Mouse (Mus musculus): ENCODE measurements around the gene Otp. TPM values are rescaled to one million over a fixed set of nuclear protein-coding genes. Genes with fewer than 3 reads are reported as not detected.

Otp gene
- polyA plus RNA-seq (2012; rRNA removed) (not detected in 2 replicates), polyA plus RNA-seq (2014; fragmentation: Nextera tagmentation; extraction: Ambion mirVana) (not detected in 2 replicates)

DNA sequence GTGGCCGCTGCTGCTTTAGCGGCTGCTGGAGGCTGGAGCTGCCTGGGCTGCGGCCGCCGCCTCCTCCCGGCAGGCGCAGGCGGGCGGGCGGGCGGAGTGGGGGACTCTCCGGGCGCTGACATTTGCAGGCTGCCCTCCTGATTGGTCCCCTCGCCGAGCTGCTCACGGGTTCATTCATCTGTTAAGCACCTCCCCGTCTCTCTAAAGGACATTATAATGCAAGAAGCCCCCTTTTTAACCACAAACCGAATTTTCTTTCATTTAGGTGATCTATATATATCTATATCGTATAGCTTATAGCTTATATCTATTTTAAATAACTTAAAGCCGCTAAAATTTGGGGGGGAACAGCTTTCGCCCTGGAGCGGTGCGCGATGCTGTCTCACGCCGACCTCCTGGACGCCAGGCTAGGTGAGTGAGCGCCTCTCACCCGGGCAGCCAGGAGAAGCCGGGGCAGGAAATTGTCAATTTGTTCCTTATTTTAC lies at the start of gene Otp:
Otp (plus strand) TSS at position 207 of the 485 bp plus-strand sequence.
- Histone ChIP-seq H3K4me3 (ENCODE audit: insufficient read depth in 1 of 2, low read depth in 2 of 2, low read length in 2 of 2) (no peak within 1 kb of the TSS), H3K36me3 (replicated peaks; ENCODE audit: control insufficient read depth, insufficient read depth, low read depth) (no peaks in the 10 kb centered on the region), H3K4me2 (ENCODE audit: low read depth) (no peak within 1 kb of the TSS), H3K27ac (no peak within 1 kb of the TSS), H3K9ac (replicated peaks) (no peak within 1 kb of the TSS), H3K9me3 (ENCODE audit: control insufficient read depth, low read length) (no peaks in the 10 kb centered on the region), H3K27me3 (ENCODE audit: control insufficient read depth, insufficient read depth, low read length) (peaks cover 85% of the 10 kb centered on the region), H3K4me1 (replicated peaks; ENCODE audit: control insufficient read depth in 2 of 2, insufficient read depth in 2 of 2, low read length in 1 of 2) (no peaks in the 10 kb centered on the region)
- no peak for TF ChIP-seq EP300 (IDR thresholded peaks at IDR 0.05; ENCODE audit: low read depth)
- ATAC-seq (ENCODE audit: insufficient read depth) (no peak), DNase-seq (ENCODE audit: low read depth in 3 of 3, low spot score in 3 of 3) (no peak)
- 1% methylated on average over 30 of the region's 30 CpGs for WGBS (ENCODE audit: insufficient replicate concordance)

DNA sequence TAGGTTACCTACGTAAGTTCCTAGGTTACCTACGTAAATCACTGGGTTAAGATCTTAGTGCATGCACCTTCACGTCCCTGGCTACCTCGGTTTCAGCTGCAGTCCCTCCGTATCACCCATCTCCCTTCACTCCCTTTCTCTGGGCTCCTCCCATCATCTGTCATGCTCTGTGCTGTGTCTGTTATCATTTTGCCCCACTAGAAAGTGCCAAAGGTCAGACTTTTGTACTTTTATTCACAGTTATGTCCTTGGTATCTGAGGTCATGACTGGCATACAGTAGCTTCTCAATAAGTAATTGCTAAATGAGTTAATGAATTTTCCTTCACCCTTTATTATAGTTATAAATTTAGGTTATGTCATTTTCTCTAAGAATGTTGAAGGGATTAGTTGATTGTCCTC lies 49.0 kb upstream of the Otp start:
- H3K27ac ChIP-seq, result no peak overlapping the region
- H3K9me3 ChIP-seq (ENCODE audit: control insufficient read depth, low read length), result no peaks in the 10 kb centered on the region
- H3K9ac ChIP-seq (replicated peaks), result no peak overlapping the region
- no peak for ATAC-seq (ENCODE audit: insufficient read depth)
- TF ChIP-seq EP300 (IDR thresholded peaks at IDR 0.05; ENCODE audit: low read depth), result no peak
- no peak for TF ChIP-seq CTCF (IDR thresholded peaks at IDR 0.05; ENCODE audit: low read depth)
- H3K27me3 ChIP-seq (ENCODE audit: control insufficient read depth, insufficient read depth, low read length), result no peaks in the 10 kb centered on the region
- DNase-seq (ENCODE audit: low read depth in 3 of 3, low spot score in 3 of 3), result no peak
- H3K4me1 ChIP-seq (replicated peaks; ENCODE audit: control insufficient read depth in 2 of 2, insufficient read depth in 2 of 2, low read length in 1 of 2), result peaks cover 0 to 4% of the 10 kb centered on the region in 2 experiments; a peak in 2 of 4 replicates
- H3K36me3 ChIP-seq (replicated peaks; ENCODE audit: control insufficient read depth, insufficient read depth, low read depth), result no peaks in the 10 kb centered on the region
- no peak overlapping the region for H3K4me2 ChIP-seq (ENCODE audit: low read depth)
- WGBS (ENCODE audit: insufficient replicate concordance), result 66% methylated on average over 5 of the region's 5 CpGs
- H3K4me3 ChIP-seq (ENCODE audit: insufficient read depth in 1 of 2, low read depth in 2 of 2, low read length in 2 of 2), result no peak overlapping the region

DNA sequence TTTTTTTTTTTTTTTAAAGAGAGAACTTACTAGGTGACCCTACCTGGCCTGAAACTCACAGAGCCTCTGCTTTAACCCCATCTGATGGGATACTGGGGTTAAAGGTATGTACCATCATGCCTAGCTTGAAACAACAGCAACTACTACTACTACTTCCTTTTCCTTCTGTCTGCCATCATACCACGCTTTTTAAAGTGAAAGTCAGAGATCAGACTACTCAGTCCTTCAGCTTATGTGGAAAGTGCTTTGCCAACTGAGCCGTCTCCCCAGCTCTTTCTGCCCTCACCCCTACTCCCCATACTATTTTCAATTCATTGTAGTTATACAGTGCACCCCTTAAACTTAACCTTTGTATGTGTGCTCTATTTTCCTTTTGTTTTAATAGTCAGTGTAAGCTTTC lies 48.4 kb upstream of the Otp start:
- DNase-seq (ENCODE audit: low read depth in 3 of 3, low spot score in 3 of 3) (no peak), ATAC-seq (ENCODE audit: insufficient read depth) (no peak)
- Histone ChIP-seq H3K36me3 (replicated peaks; ENCODE audit: control insufficient read depth, insufficient read depth, low read depth) (no peaks in the 10 kb centered on the region), H3K9me3 (ENCODE audit: control insufficient read depth, low read length) (no peaks in the 10 kb centered on the region), H3K9ac (replicated peaks) (no peak overlapping the region), H3K4me1 (replicated peaks; ENCODE audit: control insufficient read depth in 2 of 2, insufficient read depth in 2 of 2, low read length in 1 of 2) (peaks cover 0 to 4% of the 10 kb centered on the region in 2 experiments; a peak in 2 of 4 replicates), H3K27me3 (ENCODE audit: control insufficient read depth, insufficient read depth, low read length) (no peaks in the 10 kb centered on the region), H3K27ac (no peak overlapping the region), H3K4me2 (ENCODE audit: low read depth) (no peak overlapping the region), H3K4me3 (ENCODE audit: insufficient read depth in 1 of 2, low read depth in 2 of 2, low read length in 2 of 2) (no peak overlapping the region)
- TF ChIP-seq EP300 (IDR thresholded peaks at IDR 0.05; ENCODE audit: low read depth), result no peak
- TF ChIP-seq CTCF (IDR thresholded peaks at IDR 0.05; ENCODE audit: low read depth), result no peak
- WGBS (ENCODE audit: insufficient replicate concordance), result 73% methylated on average over 2 of the region's 2 CpGs

DNA sequence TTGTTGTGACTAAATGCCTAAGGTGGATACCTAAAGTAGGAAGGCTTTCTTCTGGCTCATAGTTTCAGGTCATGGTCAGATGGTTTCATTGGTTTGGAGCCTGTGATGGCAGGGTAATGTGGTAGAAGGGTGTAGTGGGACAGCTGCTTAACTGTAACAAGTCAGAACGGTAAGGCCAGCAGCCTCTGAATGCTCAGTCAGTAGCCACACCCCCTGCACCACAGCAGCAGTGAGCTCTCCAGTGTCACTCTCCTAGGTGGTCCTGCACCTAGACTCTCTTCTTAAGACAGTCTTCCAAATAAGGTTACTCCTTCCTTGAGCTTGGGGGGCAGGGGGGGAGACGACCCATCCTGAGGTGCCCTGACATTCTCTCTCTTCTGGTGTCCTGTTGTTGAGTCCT lies 47.6 kb upstream of the Otp start:
- peaks cover 0 to 4% of the 10 kb centered on the region in 2 experiments; a peak in 2 of 4 replicates for H3K4me1 ChIP-seq (replicated peaks; ENCODE audit: control insufficient read depth in 2 of 2, insufficient read depth in 2 of 2, low read length in 1 of 2)
- ATAC-seq (ENCODE audit: insufficient read depth), result no peak
- no peak overlapping the region for H3K27ac ChIP-seq
- H3K36me3 ChIP-seq (replicated peaks; ENCODE audit: control insufficient read depth, insufficient read depth, low read depth), result no peaks in the 10 kb centered on the region
- TF ChIP-seq CTCF (IDR thresholded peaks at IDR 0.05; ENCODE audit: low read depth) (no peak), EP300 (IDR thresholded peaks at IDR 0.05; ENCODE audit: low read depth) (no peak)
- no peaks in the 10 kb centered on the region for H3K9me3 ChIP-seq (ENCODE audit: control insufficient read depth, low read length)
- no peak overlapping the region for H3K4me2 ChIP-seq (ENCODE audit: low read depth)
- 37% methylated on average over 2 of the region's 2 CpGs for WGBS (ENCODE audit: insufficient replicate concordance)
- no peak for DNase-seq (ENCODE audit: low read depth in 3 of 3, low spot score in 3 of 3)
- H3K4me3 ChIP-seq (ENCODE audit: insufficient read depth in 1 of 2, low read depth in 2 of 2, low read length in 2 of 2), result no peak overlapping the region
- H3K27me3 ChIP-seq (ENCODE audit: control insufficient read depth, insufficient read depth, low read length), result no peaks in the 10 kb centered on the region
- no peak overlapping the region for H3K9ac ChIP-seq (replicated peaks)

DNA sequence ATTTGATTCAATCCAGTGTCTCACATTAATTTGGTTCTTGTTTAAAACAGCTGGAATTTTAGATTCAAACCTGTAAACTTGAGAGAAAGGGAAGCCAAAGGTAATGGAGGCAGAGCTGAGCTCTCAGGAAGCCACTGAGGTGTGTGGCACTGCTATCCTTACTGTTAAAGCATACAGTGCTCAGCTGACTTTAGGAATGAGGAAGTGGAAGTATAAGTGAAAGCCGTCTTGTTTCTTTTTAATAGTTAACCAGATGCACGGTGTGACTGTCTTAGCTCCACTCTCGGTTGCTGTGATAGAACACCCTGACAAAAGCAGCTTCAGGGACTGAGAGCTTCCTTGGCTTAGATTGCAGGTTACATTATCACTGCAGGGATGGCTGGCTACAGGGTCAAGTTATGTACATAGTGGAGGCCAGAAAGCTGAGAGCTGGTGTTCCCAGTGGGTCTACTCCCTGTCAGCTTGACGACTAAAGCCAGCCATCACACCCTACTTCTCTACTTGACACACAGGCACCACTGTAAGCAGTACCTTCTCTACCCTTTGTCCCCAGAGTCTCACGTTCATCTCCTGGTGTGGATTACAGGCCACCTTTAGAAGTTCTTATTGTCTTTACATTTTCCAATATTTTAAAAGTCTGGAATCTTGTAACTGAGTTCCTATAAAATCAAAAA lies 37.2 kb upstream of the Otp start:
- H3K9ac ChIP-seq (replicated peaks), result no peak overlapping the region
- no peak overlapping the region for H3K27ac ChIP-seq
- 54% methylated on average over 5 of the region's 5 CpGs for WGBS (ENCODE audit: insufficient replicate concordance)
- DNase-seq (ENCODE audit: low read depth in 3 of 3, low spot score in 3 of 3), result no peak
- no peaks in the 10 kb centered on the region for H3K27me3 ChIP-seq (ENCODE audit: control insufficient read depth, insufficient read depth, low read length)
- TF ChIP-seq EP300 (IDR thresholded peaks at IDR 0.05; ENCODE audit: low read depth), result no peak
- no peak for TF ChIP-seq CTCF (IDR thresholded peaks at IDR 0.05; ENCODE audit: low read depth)
- no peaks in the 10 kb centered on the region for H3K4me1 ChIP-seq (replicated peaks; ENCODE audit: control insufficient read depth in 2 of 2, insufficient read depth in 2 of 2, low read length in 1 of 2)
- ATAC-seq (ENCODE audit: insufficient read depth), result no peak
- peaks cover 5% of the 10 kb centered on the region for H3K36me3 ChIP-seq (replicated peaks; ENCODE audit: control insufficient read depth, insufficient read depth, low read depth)
- H3K4me3 ChIP-seq (ENCODE audit: insufficient read depth in 1 of 2, low read depth in 2 of 2, low read length in 2 of 2), result no peak overlapping the region
- H3K4me2 ChIP-seq (ENCODE audit: low read depth), result no peak overlapping the region
- no peaks in the 10 kb centered on the region for H3K9me3 ChIP-seq (ENCODE audit: control insufficient read depth, low read length)
